Mouse (Mus musculus): ENCODE results near the gene Nemp1.
A peak's percentile ranks its signal among the peaks of the same experiment; 100 is the strongest.

The Nemp1 gene

GRCm38 (mm10) chr10:127671276-127671675, 4.6 kb downstream of the Nemp1 start:
- DNase-seq (ENCODE audit: extremely low spot score): no peak

- DNase-seq (ENCODE audit: extremely low spot score): no peak
Measured at GRCm38 (mm10) chr10:127674046-127674655, 7.5 kb downstream of the Nemp1 start.

GRCm38 (mm10) chr10:127674794-127675522, 8.3 kb downstream of the Nemp1 start:
- DNase-seq (ENCODE audit: extremely low spot score): peak; percentile 58

GRCm38 (mm10) chr10:127675859-127676398, 9.2 kb downstream of the Nemp1 start:
- DNase-seq (ENCODE audit: extremely low spot score): no peak

GRCm38 (mm10) chr10:127676691-127677548, 10.2 kb downstream of the Nemp1 start:
- peak; percentile 96 for DNase-seq (ENCODE audit: extremely low spot score)

GRCm38 (mm10) chr10:127677591-127678336, 11.1 kb downstream of the Nemp1 start:
- peak; percentile 75 for DNase-seq (ENCODE audit: extremely low spot score)

- no peak for DNase-seq (ENCODE audit: extremely low spot score)
Measured at GRCm38 (mm10) chr10:127679208-127679607, 12.5 kb downstream of the Nemp1 start.

GRCm38 (mm10) chr10:127679881-127680280, 13.2 kb downstream of the Nemp1 start:
- DNase-seq (ENCODE audit: extremely low spot score): no peak

- DNase-seq (ENCODE audit: extremely low spot score): no peak
Measured at GRCm38 (mm10) chr10:127682886-127683285, 16.2 kb downstream of the Nemp1 start.

GRCm38 (mm10) chr10:127691053-127691452, 24.4 kb downstream of the Nemp1 start:
- DNase-seq (ENCODE audit: extremely low spot score): no peak

GRCm38 (mm10) chr10:127694636-127695035, 27.9 kb downstream of the Nemp1 start:
- DNase-seq (ENCODE audit: extremely low spot score): peak; percentile 21

- no peak for DNase-seq (ENCODE audit: extremely low spot score)
Measured at GRCm38 (mm10) chr10:127695775-127696174, 29.1 kb downstream of the Nemp1 start.

GRCm38 (mm10) chr10:127698966-127699365, 32.3 kb downstream of the Nemp1 start:
- DNase-seq (ENCODE audit: extremely low spot score): no peak

GRCm38 (mm10) chr10:127703299-127703698, 36.6 kb downstream of the Nemp1 start:
- DNase-seq (ENCODE audit: extremely low spot score): no peak

GRCm38 (mm10) chr10:127704293-127704692, 37.6 kb downstream of the Nemp1 start:
- DNase-seq (ENCODE audit: extremely low spot score): no peak

GRCm38 (mm10) chr10:127704766-127705220, 38.1 kb downstream of the Nemp1 start, which contains the start of gene Myo1a:
Gene Myo1a (plus strand): TSS chr10:127705170.
- DNase-seq (ENCODE audit: extremely low spot score): no peak

GRCm38 (mm10) chr10:127705783-127706182, 39.1 kb downstream of the Nemp1 start:
- no peak for DNase-seq (ENCODE audit: extremely low spot score)

- DNase-seq (ENCODE audit: extremely low spot score): no peak
Measured at GRCm38 (mm10) chr10:127707721-127708120, 41.0 kb downstream of the Nemp1 start.

- no peak for DNase-seq (ENCODE audit: extremely low spot score)
Measured at GRCm38 (mm10) chr10:127708850-127709370, 42.2 kb downstream of the Nemp1 start.

GRCm38 (mm10) chr10:127710331-127710730, 43.6 kb downstream of the Nemp1 start:
- DNase-seq (ENCODE audit: extremely low spot score): no peak

- no peak for DNase-seq (ENCODE audit: extremely low spot score)
Measured at GRCm38 (mm10) chr10:127712736-127713135, 46.0 kb downstream of the Nemp1 start.

All from embryo, embryonic 9.5 days (tissue).